11 mouse cellular contexts compared by ENCODE assay signal in the genomic region with DNA sequence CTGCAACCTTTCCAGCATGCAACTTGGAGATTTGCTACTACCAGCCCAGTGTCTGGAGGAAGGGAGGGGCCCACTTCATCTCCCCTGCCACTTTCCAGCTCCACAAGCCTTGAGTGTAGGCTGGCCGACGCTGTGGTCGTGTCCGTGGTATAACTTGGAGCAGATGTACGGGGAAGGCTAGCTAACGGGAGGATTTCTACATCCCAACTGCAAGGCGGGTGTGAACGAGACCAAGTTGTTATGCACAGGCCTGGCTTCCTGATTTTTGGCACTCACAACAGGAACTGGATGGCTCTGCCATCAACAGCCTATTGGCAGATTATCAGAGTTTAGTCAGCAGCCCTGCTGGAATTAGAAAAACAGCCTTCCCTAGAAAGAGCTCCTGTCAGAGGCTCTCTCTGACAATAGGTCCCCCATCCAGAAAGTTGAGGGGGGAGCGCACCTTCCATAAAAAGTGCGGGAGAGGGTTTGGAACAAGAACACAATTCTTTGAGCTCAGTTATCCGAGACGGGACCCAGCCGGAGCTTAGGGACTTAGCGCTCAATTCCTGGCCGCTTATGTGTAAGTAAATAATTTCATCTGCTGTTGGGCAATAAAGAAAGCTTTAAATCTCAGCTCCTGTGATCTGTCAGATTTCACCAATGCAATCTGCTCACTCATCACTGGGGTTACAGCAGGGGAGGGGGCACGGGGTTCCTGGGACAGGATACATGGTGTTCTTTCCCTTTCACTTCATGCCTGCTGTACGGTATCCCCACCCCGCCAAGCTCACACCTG.
DNase-seq lines count a peak whose midpoint lies in the region; ATAC-seq and TF ChIP-seq lines count a peak whose summit lies in the region.
"Had no signal": no experiment of that assay in that cellular context is flagged by ENCODE, and none has a peak within 500 bp of the region (broad histone marks: within the 10 kb centered on the region; RNA-seq: fewer than 3 reads in every experiment).

No protein-coding gene starts in this region.

- H3K36me3 ChIP-seq in midbrain, embryonic 14.5 days (ENCODE audit: control insufficient read depth, insufficient read depth, low read length) = no peaks in the 10 kb centered on the region
- no peaks in the 10 kb centered on the region for H3K36me3 ChIP-seq in stomach, postnatal 0 days (ENCODE audit: control insufficient read depth, insufficient read depth, low read length)
- H3K36me3 ChIP-seq: embryonic facial prominence, embryonic 12.5 days; liver, embryonic 13.5 days had no signal

- no peaks in the 10 kb centered on the region for H3K9me3 ChIP-seq in midbrain, embryonic 14.5 days (ENCODE audit: control insufficient read depth, low read length)
- H3K9me3 ChIP-seq in stomach, postnatal 0 days (ENCODE audit: control insufficient read depth, low read length) = no peaks in the 10 kb centered on the region
- H3K9me3 ChIP-seq: embryonic facial prominence, embryonic 12.5 days; liver, embryonic 13.5 days had no signal

- no peak for TF ChIP-seq EP300 in stomach, postnatal 0 days (optimal IDR thresholded peaks at IDR 0.05)

- H3K4me3 ChIP-seq in layer of hippocampus, adult 2 months = no peak overlapping the region; the same call in 1 of the 2 replicates
- no peak overlapping the region for H3K4me3 ChIP-seq in midbrain, embryonic 14.5 days (replicated peaks; ENCODE audit: low read depth, low read length)
- H3K4me3 ChIP-seq in stomach, postnatal 0 days (ENCODE audit: low read depth, low read length) = no peak overlapping the region
- H3K4me3 ChIP-seq: embryonic facial prominence, embryonic 12.5 days; liver, embryonic 13.5 days had no signal

- peak; percentile 67 for DNase-seq in adipocyte (ENCODE audit: low spot score)
- DNase-seq in cerebellum, postnatal 25 days = peak; percentile 42 to 51
- DNase-seq in layer of hippocampus, adult 2 months (ENCODE audit: low spot score in 2 of 2) = peak; percentile 64 to 87
- DNase-seq in midbrain, embryonic 14.5 days = peak; percentile 49
- DNase-seq in stomach, postnatal 0 days (ENCODE audit: low spot score) = no peak
- DNase-seq in thymus, adult 18-20 months = no peak
- no peak for DNase-seq in adrenal gland, postnatal 10 days
- DNase-seq: heart, postnatal 14 days; liver, embryonic 13.5 days had no signal

- H3K9ac ChIP-seq in midbrain, embryonic 14.5 days (replicated peaks; ENCODE audit: low read length) = no peak overlapping the region; the same call in 1 of the 2 replicates
- no peak overlapping the region for H3K9ac ChIP-seq in stomach, postnatal 0 days (ENCODE audit: low read length)
- H3K9ac ChIP-seq: embryonic facial prominence, embryonic 12.5 days; liver, embryonic 13.5 days had no signal

- 0 out of 2 replicates have a peak, but pooled peaks have one; percentile 7 for TF ChIP-seq CTCF in layer of hippocampus, adult 2 months (conservative IDR thresholded peaks at IDR 0.05)
- TF ChIP-seq CTCF in stomach, postnatal 0 days (IDR thresholded peaks at IDR 0.05; ENCODE audit: low read depth) = no peak

- H3K4me2 ChIP-seq in midbrain, embryonic 14.5 days (ENCODE audit: low read length) = peak overlapping the region; percentile 11; the same call in 1 of the 2 replicates
- no peak overlapping the region for H3K4me2 ChIP-seq in stomach, postnatal 0 days (replicated peaks; ENCODE audit: low read depth)
- H3K4me2 ChIP-seq: embryonic facial prominence, embryonic 12.5 days; liver, embryonic 13.5 days had no signal

- 38% methylated on average over 18 of the region's 18 CpGs for WGBS in midbrain, embryonic 14.5 days
- 43% methylated on average over 18 of the region's 18 CpGs for WGBS in stomach, postnatal 0 days

- peaks cover 26% of the 10 kb centered on the region for H3K4me1 ChIP-seq in midbrain, embryonic 14.5 days (ENCODE audit: control insufficient read depth, insufficient read depth, low read length)
- H3K4me1 ChIP-seq in stomach, postnatal 0 days (replicated peaks; ENCODE audit: control insufficient read depth, insufficient read depth) = no peaks in the 10 kb centered on the region
- H3K4me1 ChIP-seq: liver, embryonic 13.5 days had no signal

- ATAC-seq in midbrain, embryonic 14.5 days (ENCODE audit: low FRiP score, low TSS enrichment) = no peak
- no peak for ATAC-seq in stomach, postnatal 0 days (ENCODE audit: low FRiP score, low TSS enrichment)
- no peak for ATAC-seq in activated CD4-positive, CD25-positive, alpha-beta regulatory T cell, adult 4 months

- peak overlapping the region; percentile 88 for H3K27ac ChIP-seq in layer of hippocampus, adult 2 months
- H3K27ac ChIP-seq in midbrain, embryonic 14.5 days (replicated peaks; ENCODE audit: low read depth, low read length) = peak overlapping the region; percentile 63
- no peak overlapping the region for H3K27ac ChIP-seq in stomach, postnatal 0 days (replicated peaks)
- H3K27ac ChIP-seq: embryonic facial prominence, embryonic 12.5 days; liver, embryonic 13.5 days had no signal

- H3K27me3 ChIP-seq in midbrain, embryonic 14.5 days (ENCODE audit: control insufficient read depth, insufficient read depth, low read length) = no peaks in the 10 kb centered on the region
- H3K27me3 ChIP-seq in stomach, postnatal 0 days (ENCODE audit: control insufficient read depth, insufficient read depth, low read length) = no peaks in the 10 kb centered on the region
- H3K27me3 ChIP-seq: embryonic facial prominence, embryonic 12.5 days had no signal

Comparison
In these comparisons a context has a peak if more than half of its experiments do, and no peak if none do; other contexts are left out.
1. DNase-seq: peak in adipocyte (single experiment), cerebellum, postnatal 25 days (2 of 2), layer of hippocampus, adult 2 months (2 of 2) and midbrain, embryonic 14.5 days (single experiment); none in stomach, postnatal 0 days (single experiment), thymus, adult 18-20 months (0 of 2) and adrenal gland, postnatal 10 days (single experiment).